Mouse (Mus musculus) olfactory bulb, adult 2 months (tissue): ENCODE measurements around the gene Adgrf3.

ENCODE experiments used
- CTCF ChIP-seq: fragments of 200-500 bp; IDR thresholded peaks from 2 replicates; pipeline ENCODE4 v1.5.1; 2012; ENCODE audit warnings: low read depth, mild to moderate bottlenecking, low read length, moderate library complexity; ENCODE audit not compliant: insufficient read depth
- POLR2A ChIP-seq: fragments of 200-500 bp; IDR thresholded peaks from 2 replicates; pipeline ENCODE4 v1.6.1; 2012; ENCODE audit warnings: mild to moderate bottlenecking, low read depth, low read length, moderate library complexity; ENCODE audit not compliant: insufficient read depth

- TF ChIP-seq CTCF, result no peak
- no peak for TF ChIP-seq POLR2A
Observed at GRCm38 (mm10) chr5:30220666-30221065, 15.1 kb upstream of the Adgrf3 start.
